Mouse (Mus musculus): Measurements from ENCODE around the gene Calm3.

DNA sequence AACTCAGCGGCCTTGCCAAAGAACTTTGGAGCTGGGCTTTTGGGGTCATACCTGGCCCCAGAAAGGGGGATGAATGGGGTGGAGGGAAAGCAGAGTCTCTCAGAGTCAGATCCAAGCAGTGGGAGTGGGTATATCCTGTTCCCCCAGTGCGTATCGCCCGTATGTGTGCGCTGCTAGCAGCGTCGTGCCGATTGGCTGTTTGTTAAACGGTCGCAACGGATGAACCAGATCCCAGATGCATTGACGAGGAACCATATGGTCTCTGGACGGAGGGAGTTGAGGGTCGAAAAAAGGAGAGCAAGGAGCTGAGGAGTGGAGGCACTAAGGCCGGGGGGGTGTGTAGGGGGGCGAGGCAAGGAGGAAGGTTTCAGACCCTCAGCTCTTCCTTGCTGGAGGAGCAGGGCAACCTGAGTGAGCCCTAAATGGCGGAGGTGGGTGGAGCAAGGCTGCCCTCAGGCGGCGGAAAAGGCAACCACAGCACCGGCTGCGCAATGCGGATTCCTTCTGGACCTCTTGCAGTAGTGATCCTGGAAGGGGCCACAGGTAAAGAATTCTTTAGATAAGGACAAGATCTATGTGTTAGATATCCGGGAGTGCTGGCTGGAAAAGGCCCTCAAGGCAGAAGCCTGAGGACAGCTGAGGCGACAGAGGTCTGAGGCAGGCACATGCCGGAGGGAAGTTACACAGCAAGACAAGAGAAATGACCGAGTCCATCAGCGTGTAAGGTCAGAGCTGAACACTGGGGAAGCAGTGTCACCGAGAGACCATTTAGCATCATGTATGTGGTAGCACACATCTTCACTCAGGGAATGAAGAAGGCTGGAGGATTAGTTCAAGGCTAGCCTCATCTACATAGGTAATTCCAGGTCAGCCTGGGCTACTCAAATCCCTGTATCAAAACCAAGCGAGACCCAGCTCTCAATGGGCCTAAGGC lies 26.3 kb upstream of the Calm3 start:
- TF ChIP-seq EP300 (IDR thresholded peaks at IDR 0.05; ENCODE audit: low read depth) (no peak), CTCF (IDR thresholded peaks at IDR 0.05; ENCODE audit: low read depth) (peak; percentile 93)
